Comparison of ENCODE assay signal across 18 mouse cellular contexts in genomic region chr10:26796432-26797286, GRCm38 (mm10). TPM values are rescaled to one million over a fixed set of nuclear protein-coding genes. Genes with fewer than 3 reads are reported as not detected.
A peak's percentile ranks its signal among the peaks of the same experiment; 100 is the strongest.
DNase-seq lines count a peak whose midpoint lies in the region; ATAC-seq lines count a peak whose summit lies in the region.
"Had no signal": no experiment of that assay in that cellular context is flagged by ENCODE, and none has a peak within 500 bp of the region (broad histone marks: within the 10 kb centered on the region; RNA-seq: fewer than 3 reads in every experiment).

No protein-coding gene starts in this region.

- H3K4me2 ChIP-seq in hindbrain, embryonic 15.5 days: no peak overlapping the region
- H3K4me2 ChIP-seq in hindbrain, embryonic 13.5 days: no peak overlapping the region
- H3K4me2 ChIP-seq: kidney, embryonic 15.5 days; liver, embryonic 11.5 days had no signal

- intact Hi-C loops in left cerebral cortex, postnatal 4 days (cut with DNase I): no loop called here

- DNase-seq in cerebellum, postnatal 10 days: peak; percentile 15 to 22
- no peak for DNase-seq in cerebellum, adult 18-20 months
- DNase-seq in left cerebral cortex, postnatal 4 days: peak; percentile 7
- no peak for DNase-seq in left cerebral cortex, adult 11 months (ENCODE audit: low spot score)
- no peak for DNase-seq in T-cell, adult 2 months (ENCODE audit: low spot score)
- no peak for DNase-seq in right cerebral cortex, postnatal 25 days
- DNase-seq: adrenal gland, adult 8-10 months; cerebellum, adult 2 months; heart, postnatal 4 days; lung, adult 2 months; right cerebral cortex, postnatal 4 days had no signal

- no peaks in the 10 kb centered on the region for H3K36me3 ChIP-seq in hindbrain, embryonic 15.5 days
- no peaks in the 10 kb centered on the region for H3K36me3 ChIP-seq in hindbrain, embryonic 13.5 days
- H3K36me3 ChIP-seq: kidney, embryonic 15.5 days; limb, embryonic 10.5 days had no signal

- H3K27ac ChIP-seq in hindbrain, embryonic 15.5 days (replicated peaks): no peak overlapping the region
- H3K27ac ChIP-seq in hindbrain, embryonic 13.5 days: no peak overlapping the region
- H3K27ac ChIP-seq: kidney, embryonic 15.5 days; left cerebral cortex, adult 2 months; limb, embryonic 10.5 days had no signal

- H3K9ac ChIP-seq in hindbrain, embryonic 15.5 days: no peak overlapping the region
- no peak overlapping the region for H3K9ac ChIP-seq in hindbrain, embryonic 13.5 days
- H3K9ac ChIP-seq: kidney, embryonic 15.5 days had no signal

- H3K9me3 ChIP-seq in hindbrain, embryonic 15.5 days: no peaks in the 10 kb centered on the region
- H3K9me3 ChIP-seq in hindbrain, embryonic 13.5 days: no peaks in the 10 kb centered on the region
- H3K9me3 ChIP-seq: kidney, embryonic 15.5 days; limb, embryonic 10.5 days had no signal

- peaks cover 7% of the 10 kb centered on the region; the same call in 1 of the 2 replicates for H3K4me1 ChIP-seq in hindbrain, embryonic 15.5 days (replicated peaks)
- H3K4me1 ChIP-seq in hindbrain, embryonic 13.5 days (replicated peaks): peaks cover 5% of the 10 kb centered on the region; the same call in 1 of the 2 replicates

- H3K27me3 ChIP-seq in hindbrain, embryonic 15.5 days: no peaks in the 10 kb centered on the region
- no peaks in the 10 kb centered on the region for H3K27me3 ChIP-seq in hindbrain, embryonic 13.5 days
- H3K27me3 ChIP-seq: kidney, embryonic 15.5 days had no signal

- ATAC-seq in hindbrain, embryonic 15.5 days (ENCODE audit: low FRiP score, low read depth): 0 out of 2 replicates have a peak, but pooled peaks have one; percentile 54
- ATAC-seq in hindbrain, embryonic 13.5 days (ENCODE audit: low FRiP score): no peak
- ATAC-seq: midbrain, embryonic 16.5 days had no signal

- WGBS in hindbrain, embryonic 15.5 days: 80% methylated on average over 10 of the region's 10 CpGs
- 80% methylated on average over 10 of the region's 10 CpGs for WGBS in hindbrain, embryonic 13.5 days

- H3K4me3 ChIP-seq in hindbrain, embryonic 15.5 days: no peak overlapping the region
- H3K4me3 ChIP-seq in hindbrain, embryonic 13.5 days: no peak overlapping the region
- H3K4me3 ChIP-seq: kidney, embryonic 15.5 days; left cerebral cortex, adult 2 months; limb, embryonic 10.5 days had no signal

RNA-seq across cellular contexts. Expression of gene Arhgap18, which starts 43.4 kb away (rescaled TPM):
- polyA plus RNA-seq in hindbrain, embryonic 15.5 days (2015; fragmentation: Nextera tagmentation; extraction: Ambion mirVana): 10.2 and 13.7 TPM in 2 replicates
- 12.1 and 14.0 TPM in 2 replicates for polyA plus RNA-seq in hindbrain, embryonic 13.5 days (2015; fragmentation: Nextera tagmentation; extraction: Ambion mirVana)
- 10 to 100 TPM; 14.6 to 15.3 TPM for total RNA-seq in left cerebral cortex, postnatal 4 days (2021)

Comparison
In these comparisons a context has a peak if more than half of its experiments do, and no peak if none do; other contexts are left out.
1. DNase-seq: peak in cerebellum, postnatal 10 days (2 of 2) and left cerebral cortex, postnatal 4 days (single experiment); none in cerebellum, adult 18-20 months (0 of 2), left cerebral cortex, adult 11 months (single experiment), T-cell, adult 2 months (single experiment) and right cerebral cortex, postnatal 25 days (single experiment).